Mouse (Mus musculus) bone marrow macrophage, adult 2 months (primary cell): ENCODE measurements around the gene Tuba1b.

Source experiments
- CTCF ChIP-seq: IDR thresholded peaks from 2 replicates; pipeline ENCODE4 v1.5.1; 2012; ENCODE audit warnings: low read depth, mild to moderate bottlenecking, low read length, moderate library complexity
- POLR2A ChIP-seq: IDR thresholded peaks from 2 replicates; pipeline ENCODE4 v1.6.1; 2012; ENCODE audit warnings: mild to moderate bottlenecking, low read depth, low read length, borderline replicate concordance

- TF ChIP-seq POLR2A (no peak), CTCF (no peak)
Observed at GRCm38 (mm10) chr15:98921510-98921909, 12.9 kb downstream of the Tuba1b start.
